Mouse (Mus musculus): ENCODE results near the gene Fn3k. TPM values are rescaled to one million over a fixed set of nuclear protein-coding genes. Genes with fewer than 3 reads are reported as not detected.

Fn3k gene
- total RNA-seq (2021), result 10 to 100 TPM; 17.3 to 22.8 TPM

DNA sequence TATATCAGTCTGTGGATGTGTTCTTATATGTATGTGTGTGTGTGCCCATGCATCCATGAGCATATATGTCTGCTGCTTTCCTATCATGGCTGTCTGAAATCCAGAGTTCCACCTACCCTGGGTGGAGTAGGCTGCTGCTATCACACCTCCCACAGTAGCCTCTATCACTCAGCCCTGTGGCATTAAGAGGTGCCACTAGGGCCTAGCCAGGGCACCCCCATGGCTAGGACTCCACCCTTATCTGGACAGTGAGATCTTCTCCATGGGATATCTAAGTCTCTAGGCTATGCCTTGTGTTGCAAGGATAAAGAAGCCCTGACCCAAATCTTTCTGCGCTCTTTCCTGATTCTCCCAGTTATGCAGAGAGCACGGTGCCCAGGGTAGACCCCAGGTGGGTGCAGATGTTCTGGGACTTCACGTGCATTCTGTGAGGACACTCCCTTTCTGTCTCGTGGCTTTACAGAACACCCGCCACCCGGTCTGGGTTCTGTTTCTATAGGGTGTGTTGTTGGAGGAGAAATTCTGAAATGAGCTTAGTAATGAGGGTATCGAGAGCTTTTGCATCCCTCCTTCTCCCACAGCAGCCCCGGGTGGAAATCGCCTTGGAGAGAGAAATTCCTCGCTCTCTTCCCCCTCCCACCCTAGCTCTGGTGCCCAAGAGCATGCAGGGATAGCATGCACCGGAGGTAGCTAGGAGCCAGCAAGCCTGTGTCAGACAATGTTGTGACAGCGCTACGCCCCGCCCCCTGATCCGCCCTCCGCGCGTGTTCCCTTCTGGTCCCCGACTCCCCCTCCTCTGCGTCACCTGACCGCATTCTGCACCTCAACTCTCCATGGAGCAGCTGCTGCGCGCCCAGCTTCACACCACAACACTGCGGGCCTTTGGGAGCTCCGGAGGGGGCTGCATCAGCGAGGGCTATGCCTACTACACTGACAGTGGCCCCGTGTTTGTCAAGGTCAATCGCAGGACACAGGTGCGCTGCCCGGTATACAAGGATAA, at the start of gene Fn3k:
TSS of gene Fn3k (plus strand) at position 758 of the 1,000 bp plus-strand sequence.
- DNase-seq, result peak; percentile 91 to 92
- intact Hi-C loops (cut with DNase I), result no loop called here

- DNase-seq, result peak; percentile 92 to 93
- intact Hi-C loops (cut with DNase I), result loop anchor here (1.0 kb wide), 1 partner anchor 33 kb away; the partner anchor contains the start of gene Fn3krp
Measured at GRCm38 (mm10) chr11:121387750-121388553, 46.8 kb upstream of the Fn3k start, which contains the start of gene Rab40b. Gene Rab40b, minus strand, starts transcription at chr11:121388251.

- no peak for DNase-seq
- intact Hi-C loops (cut with DNase I), result loop anchor here (1.0 kb wide), 1 partner anchor 33 kb away; the partner anchor contains the start of gene Fn3krp
Measured at GRCm38 (mm10) chr11:121388554-121388945, 46.2 kb upstream of the Fn3k start.

DNA sequence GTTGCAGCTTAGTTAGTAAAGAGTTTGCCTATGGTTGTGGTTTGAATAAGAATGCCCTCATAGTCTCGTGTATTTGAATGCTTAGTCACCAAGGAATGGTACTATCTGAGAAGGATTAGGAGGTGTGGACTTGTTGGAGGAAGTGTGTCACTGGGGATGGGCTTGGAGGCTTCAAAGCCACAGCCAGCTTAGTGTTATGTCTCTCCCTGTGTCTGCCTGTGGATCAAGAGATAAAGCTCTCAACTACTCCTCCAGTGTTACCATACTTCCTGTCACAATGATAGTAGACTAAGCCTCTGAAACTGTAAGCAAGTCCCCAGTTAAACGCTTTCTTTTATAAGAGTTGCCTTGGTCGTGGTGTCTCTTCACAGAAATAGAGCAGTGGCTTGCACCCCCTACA, 43.9 kb upstream of the Fn3k start:
- DNase-seq, result no peak
- intact Hi-C loops (cut with DNase I), result no loop called here

DNA sequence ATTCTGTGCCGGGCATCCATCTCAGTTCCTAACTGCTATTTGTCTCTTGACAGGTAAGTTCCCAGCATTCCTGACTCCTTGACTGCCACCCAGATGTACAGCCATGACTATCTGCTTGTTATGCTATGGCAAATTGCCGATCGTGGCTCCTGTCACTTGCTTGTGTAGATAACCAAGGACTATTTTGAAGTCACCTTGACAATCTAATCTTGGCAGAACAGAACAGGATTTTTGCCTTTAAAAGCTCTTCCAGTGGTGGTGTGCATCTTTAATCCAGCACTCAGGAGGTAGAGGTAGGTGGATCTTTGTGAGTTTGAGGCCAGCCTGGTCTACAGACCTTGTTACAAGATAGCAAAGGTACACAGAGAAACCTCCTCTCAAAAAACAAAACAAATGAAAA, 42.3 kb upstream of the Fn3k start:
- intact Hi-C loops (cut with DNase I), result no loop called here
- no peak for DNase-seq

- DNase-seq, result no peak
- intact Hi-C loops (cut with DNase I), result no loop called here
Measured at GRCm38 (mm10) chr11:121407366-121408155, 27.2 kb upstream of the Fn3k start.

- DNase-seq, result no peak
- intact Hi-C loops (cut with DNase I), result no loop called here
Measured at GRCm38 (mm10) chr11:121414762-121415161, 20.0 kb upstream of the Fn3k start.

GRCm38 (mm10) chr11:121415351-121415750, 19.4 kb upstream of the Fn3k start:
- peak in 1 of 2 experiments; percentile 17 for DNase-seq
- intact Hi-C loops (cut with DNase I), result no loop called here

DNA sequence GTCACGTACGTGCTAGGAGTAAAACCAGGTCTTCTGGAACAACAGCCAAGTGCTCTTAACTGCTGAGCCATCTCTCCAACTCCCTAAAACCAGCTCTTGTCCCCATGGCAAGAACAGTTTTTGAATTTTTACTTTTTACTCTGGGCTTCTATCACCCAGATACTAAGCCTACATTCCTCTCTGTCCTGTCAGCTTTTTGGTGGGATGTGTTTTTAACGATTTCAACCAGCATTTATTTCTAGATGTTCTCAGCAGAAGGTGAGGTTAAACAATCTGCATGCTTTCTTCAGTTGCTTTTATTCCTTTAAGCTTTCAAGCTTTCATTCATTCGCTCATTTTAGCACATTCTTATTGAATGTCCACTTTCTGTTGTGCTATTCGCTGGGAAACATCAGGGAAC, 16.7 kb upstream of the Fn3k start:
- DNase-seq, result no peak
- intact Hi-C loops (cut with DNase I), result no loop called here

- DNase-seq, result no peak
- intact Hi-C loops (cut with DNase I), result no loop called here
Measured at GRCm38 (mm10) chr11:121418932-121419331, 15.8 kb upstream of the Fn3k start.

GRCm38 (mm10) chr11:121420379-121420778, 14.3 kb upstream of the Fn3k start:
- no peak for DNase-seq
- intact Hi-C loops (cut with DNase I), result loop anchor here (5.0 kb wide), 1 partner anchor 68 kb away; the partner anchor contains the start of gene Wdr45b

- intact Hi-C loops (cut with DNase I), result loop anchor here (1.0 to 5.0 kb wide), 2 partner anchors 33 to 69 kb away; partner anchors contain the start of genes Rab40b and Wdr45b
- DNase-seq, result peak; percentile 100
Measured at GRCm38 (mm10) chr11:121420830-121421552, 13.7 kb upstream of the Fn3k start, which contains the start of gene Fn3krp. Gene Fn3krp, plus strand, starts transcription at chr11:121421401.

DNA sequence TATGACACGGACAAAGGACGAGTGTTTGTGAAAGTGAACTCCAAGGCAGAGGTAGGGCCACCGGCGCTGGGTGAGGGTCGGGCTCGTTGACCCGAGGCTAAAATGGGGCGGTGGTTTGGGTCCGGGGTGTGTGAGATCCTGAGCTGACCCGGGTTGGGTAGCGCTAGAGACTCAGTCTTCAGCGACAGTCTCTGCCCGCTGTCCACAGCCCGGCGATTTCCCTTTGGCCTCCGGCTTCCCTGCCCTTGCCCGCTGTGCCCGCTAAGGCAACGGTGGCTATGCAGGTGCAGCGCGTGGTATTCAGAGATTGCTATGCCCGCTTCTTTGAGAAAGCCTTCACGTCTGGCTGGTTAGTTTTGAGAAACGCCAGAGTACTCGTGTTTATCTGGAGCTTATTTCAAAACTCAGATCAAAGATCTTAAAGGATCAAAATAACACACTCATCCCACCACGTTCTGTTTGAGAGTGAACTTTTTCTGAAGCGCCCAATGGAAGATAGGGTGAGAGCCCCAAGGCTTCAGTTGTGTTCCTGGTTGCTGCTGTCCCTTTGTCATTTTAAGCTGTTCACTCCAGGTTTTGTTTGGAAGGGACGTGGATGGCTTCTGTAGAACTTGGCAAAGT, 13.1 kb upstream of the Fn3k start:
- intact Hi-C loops (cut with DNase I), result loop anchor here (1.0 to 5.0 kb wide), 2 partner anchors 33 to 69 kb away; partner anchors contain the start of genes Rab40b and Wdr45b
- DNase-seq, result no peak

DNA sequence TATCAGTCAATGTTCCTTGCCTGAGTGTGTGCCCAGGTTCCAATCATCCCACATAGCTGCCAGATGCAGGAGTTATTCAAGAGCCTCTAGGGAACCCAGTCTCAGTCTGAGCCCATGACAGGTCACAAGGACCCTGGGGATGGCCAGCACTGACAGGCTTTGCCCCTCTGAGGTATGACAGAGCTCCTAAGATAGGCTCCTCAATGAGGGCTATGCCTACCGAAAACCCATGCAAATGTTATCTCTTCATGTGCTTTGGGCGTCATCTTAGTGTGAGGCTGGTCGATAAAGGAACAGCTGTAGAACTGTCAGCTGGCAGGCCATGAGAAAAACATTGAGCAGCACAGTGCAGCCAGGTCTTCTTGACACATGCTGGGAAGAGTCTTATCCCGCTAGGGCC, 1.3 kb upstream of the Fn3k start:
- peak in 1 of 2 experiments; percentile 11 for DNase-seq
- intact Hi-C loops (cut with DNase I), result no loop called here

DNA sequence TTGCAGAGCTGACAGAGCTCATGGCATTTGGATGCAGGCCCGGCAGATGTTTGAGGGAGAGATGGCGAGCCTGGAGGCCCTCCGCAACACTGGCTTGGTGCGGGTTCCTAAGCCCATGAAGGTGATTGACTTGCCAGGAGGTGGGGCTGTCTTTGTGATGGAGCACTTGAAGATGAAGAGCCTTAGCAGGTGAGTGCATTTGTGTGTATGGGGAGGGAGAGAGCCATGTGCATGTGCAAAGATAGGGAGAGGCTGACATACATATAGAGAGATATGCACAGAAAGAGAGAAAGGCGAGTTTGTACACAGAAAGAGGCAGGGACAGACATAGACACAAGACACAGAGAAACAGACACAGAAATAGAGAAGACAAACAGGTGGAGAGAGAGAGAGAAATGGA, 2.5 kb downstream of the Fn3k start:
- intact Hi-C loops (cut with DNase I), result no loop called here
- DNase-seq, result no peak

DNA sequence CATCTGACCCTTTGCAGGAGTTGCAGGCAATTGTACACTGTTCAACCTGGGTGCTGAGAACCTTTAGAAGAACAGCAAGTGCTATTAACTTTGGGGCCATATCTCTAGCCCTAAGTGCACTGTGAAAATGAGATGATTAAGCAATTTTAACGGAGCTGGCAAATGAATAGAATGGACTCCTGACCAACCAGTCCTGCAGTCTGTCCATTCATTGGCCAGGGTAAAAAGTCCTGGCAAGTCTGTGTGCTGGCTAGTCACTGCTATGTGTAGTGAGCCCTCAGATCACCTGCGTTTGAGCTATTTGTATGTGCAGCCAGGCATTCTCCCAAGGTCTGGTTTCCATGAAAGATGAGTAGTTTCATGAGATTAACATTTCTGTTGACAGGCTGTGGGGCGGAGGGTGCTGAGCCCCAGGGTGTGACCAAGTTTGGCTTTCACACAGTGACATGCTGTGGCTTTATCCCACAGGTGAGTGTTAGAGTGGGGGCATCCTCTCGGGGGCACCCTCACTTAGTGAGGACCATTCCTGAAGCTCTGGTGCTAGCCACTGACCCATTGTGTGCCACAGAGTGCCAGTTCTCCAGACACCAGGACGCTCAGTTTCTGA, 5.1 kb downstream of the Fn3k start:
- intact Hi-C loops (cut with DNase I), result no loop called here
- DNase-seq, result no peak

DNA sequence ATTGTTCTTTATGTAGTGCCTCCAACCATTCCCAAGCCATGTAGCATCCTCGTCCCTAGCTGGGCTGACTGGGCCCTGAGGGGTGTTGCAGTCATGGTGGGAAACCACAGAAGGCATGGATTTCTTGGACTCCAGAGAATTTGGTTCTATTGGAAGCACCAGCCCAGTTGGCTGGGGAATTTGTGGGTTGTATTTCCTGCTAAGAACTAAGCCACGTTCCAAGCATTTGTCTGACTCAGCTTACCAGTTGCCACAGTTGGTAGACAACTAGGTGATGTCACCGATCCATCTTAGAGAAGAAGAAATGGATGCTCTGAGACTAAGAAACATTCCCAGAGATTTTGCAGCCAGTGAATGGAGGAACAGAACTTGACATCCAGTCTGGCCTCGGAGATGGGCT, 6.9 kb downstream of the Fn3k start:
- intact Hi-C loops (cut with DNase I), result no loop called here
- DNase-seq, result no peak

GRCm38 (mm10) chr11:121442076-121442475, 7.4 kb downstream of the Fn3k start:
- DNase-seq, result no peak
- intact Hi-C loops (cut with DNase I), result no loop called here

Data from heart, postnatal 10 days (tissue).